Mouse (Mus musculus) bone marrow macrophage, adult 2 months (primary cell): ENCODE measurements around the gene Chst11.

Experiments
- CTCF ChIP-seq: IDR thresholded peaks from 2 replicates; pipeline ENCODE4 v1.5.1; 2012; ENCODE audit warnings: low read depth, mild to moderate bottlenecking, low read length, moderate library complexity
- POLR2A ChIP-seq: IDR thresholded peaks from 2 replicates; pipeline ENCODE4 v1.6.1; 2012; ENCODE audit warnings: mild to moderate bottlenecking, low read depth, low read length, borderline replicate concordance

DNA sequence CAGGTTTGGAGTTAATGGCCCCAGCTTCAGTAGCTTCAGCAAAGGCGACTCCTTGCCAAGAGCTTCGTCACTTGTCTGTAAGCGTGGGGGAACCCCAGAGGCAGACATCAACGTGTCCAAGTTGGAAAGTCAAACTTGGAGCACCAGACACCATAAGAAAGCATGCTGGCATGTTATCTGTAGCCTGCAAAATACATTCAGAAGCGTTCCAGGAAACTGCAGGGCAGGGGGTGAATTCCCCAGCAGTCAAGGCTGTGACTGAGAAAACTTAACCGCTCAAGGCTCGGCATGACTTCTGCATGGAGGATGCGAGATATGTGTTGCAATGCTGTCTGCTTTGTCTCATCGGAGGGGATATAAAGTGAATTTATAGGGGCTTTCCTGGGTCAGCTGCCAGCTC, 98.6 kb downstream of the Chst11 start:
- TF ChIP-seq CTCF (no peak), POLR2A (no peak)
